Mouse (Mus musculus): ENCODE data around the gene Upf2. TPM values are rescaled to one million over a fixed set of nuclear protein-coding genes. Genes with fewer than 3 reads are reported as not detected.
"Not testable (repeated sequence)": the region's sequence is repeated elsewhere in the genome, so short reads cannot be mapped to it uniquely, and the experiment has no call there.

Gene Upf2
- total RNA-seq, 2 experiments from 2014 or later, result 15.8 to 17.6 TPM

GRCm38 (mm10) chr2:6055466-6055865, 104.2 kb downstream of the Upf2 start:
- intact Hi-C loops (cut with DNase I), result no loop called here
- no peak for DNase-seq (ENCODE audit: extremely low spot score in 1 of 2, low spot score in 2 of 2)

GRCm38 (mm10) chr2:6056518-6056917, 105.2 kb downstream of the Upf2 start:
- intact Hi-C loops (cut with DNase I), result no loop called here
- DNase-seq (ENCODE audit: extremely low spot score in 1 of 2, low spot score in 2 of 2), result no peak

GRCm38 (mm10) chr2:6059291-6059690, 108.0 kb downstream of the Upf2 start:
- intact Hi-C loops (cut with DNase I), result no loop called here

GRCm38 (mm10) chr2:6060071-6060804, 109.0 kb downstream of the Upf2 start:
- intact Hi-C loops (cut with DNase I), result no loop called here
- DNase-seq (ENCODE audit: extremely low spot score in 1 of 2, low spot score in 2 of 2), result no peak

More at GRCm38 (mm10) chr2:6059291-6059690, 108.0 kb downstream of the Upf2 start:
- DNase-seq (ENCODE audit: extremely low spot score in 1 of 2, low spot score in 2 of 2), result no peak

- DNase-seq (ENCODE audit: extremely low spot score in 1 of 2, low spot score in 2 of 2), result no peak
- intact Hi-C loops (cut with DNase I), result no loop called here
These were observed 116.1 kb downstream of the Upf2 start for GRCm38 (mm10) chr2:6067341-6067740.

- intact Hi-C loops (cut with DNase I), result no loop called here
- no peak for DNase-seq (ENCODE audit: extremely low spot score in 1 of 2, low spot score in 2 of 2)
These were observed 119.7 kb downstream of the Upf2 start for GRCm38 (mm10) chr2:6070925-6071324.

GRCm38 (mm10) chr2:6071598-6072440, 120.5 kb downstream of the Upf2 start:
- DNase-seq (ENCODE audit: extremely low spot score in 1 of 2, low spot score in 2 of 2), result no peak
- intact Hi-C loops (cut with DNase I), result no loop called here

- intact Hi-C loops (cut with DNase I), result no loop called here
- no peak for DNase-seq (ENCODE audit: extremely low spot score in 1 of 2, low spot score in 2 of 2)
These were observed 121.5 kb downstream of the Upf2 start for GRCm38 (mm10) chr2:6072685-6073260.

- intact Hi-C loops (cut with DNase I), result no loop called here
- peak in 1 of 2 experiments; percentile 41 for DNase-seq (ENCODE audit: extremely low spot score in 1 of 2, low spot score in 2 of 2)
These were observed 123.7 kb downstream of the Upf2 start for GRCm38 (mm10) chr2:6074891-6075529.

- no peak for DNase-seq (ENCODE audit: extremely low spot score in 1 of 2, low spot score in 2 of 2)
These were observed 124.2 kb downstream of the Upf2 start for GRCm38 (mm10) chr2:6075530-6075896.

GRCm38 (mm10) chr2:6080037-6080436, 128.8 kb downstream of the Upf2 start:
- intact Hi-C loops (cut with DNase I), result no loop called here

More at GRCm38 (mm10) chr2:6075530-6075896, 124.2 kb downstream of the Upf2 start:
- intact Hi-C loops (cut with DNase I), result no loop called here

GRCm38 (mm10) chr2:6081108-6081507, 129.8 kb downstream of the Upf2 start:
- intact Hi-C loops (cut with DNase I), result no loop called here

More at GRCm38 (mm10) chr2:6080037-6080436, 128.8 kb downstream of the Upf2 start:
- DNase-seq (ENCODE audit: extremely low spot score in 1 of 2, low spot score in 2 of 2), result no peak

GRCm38 (mm10) chr2:6082615-6083014, 131.3 kb downstream of the Upf2 start:
- DNase-seq (ENCODE audit: extremely low spot score in 1 of 2, low spot score in 2 of 2), result peak in 1 of 2 experiments; percentile 1
- intact Hi-C loops (cut with DNase I), result no loop called here

More at GRCm38 (mm10) chr2:6081108-6081507, 129.8 kb downstream of the Upf2 start:
- DNase-seq (ENCODE audit: extremely low spot score in 1 of 2, low spot score in 2 of 2), result no peak

- intact Hi-C loops (cut with DNase I), result no loop called here
- peak in 1 of 2 experiments; percentile 14 for DNase-seq (ENCODE audit: extremely low spot score in 1 of 2, low spot score in 2 of 2)
These were observed 132.4 kb downstream of the Upf2 start for GRCm38 (mm10) chr2:6083696-6084095.

GRCm38 (mm10) chr2:6085622-6086530, 134.6 kb downstream of the Upf2 start:
- peak in 1 of 2 experiments; percentile 47 for DNase-seq (ENCODE audit: extremely low spot score in 1 of 2, low spot score in 2 of 2)
- intact Hi-C loops (cut with DNase I), result no loop called here

- intact Hi-C loops (cut with DNase I), result no loop called here
- DNase-seq (ENCODE audit: extremely low spot score in 1 of 2, low spot score in 2 of 2), result peak in 1 of 2 experiments; percentile 41
These were observed 135.9 kb downstream of the Upf2 start for GRCm38 (mm10) chr2:6087151-6087550.

- DNase-seq (ENCODE audit: extremely low spot score in 1 of 2, low spot score in 2 of 2); intact Hi-C loops (cut with DNase I): not testable (repeated sequence)
These were observed 138.7 kb downstream of the Upf2 start for GRCm38 (mm10) chr2:6089941-6090340.

GRCm38 (mm10) chr2:6097113-6097716, 145.9 kb downstream of the Upf2 start:
- DNase-seq (ENCODE audit: extremely low spot score in 1 of 2, low spot score in 2 of 2), result no peak
- intact Hi-C loops (cut with DNase I), result no loop called here
